Mouse (Mus musculus): ENCODE measurements at regions not wholly inside any gene's neighbourhood (a gene's known extent, or its start where the extent isn't known, plus 50 kb on each side); places are given as distances from the start of the nearest gene placed in this dataset.

- TF ChIP-seq ZNF384 (IDR thresholded peaks at IDR 0.05; ENCODE audit: low read depth, low read length): no peak
- no peak for TF ChIP-seq ZC3H11A (IDR thresholded peaks at IDR 0.05; ENCODE audit: borderline replicate concordance, low read depth, low read length)
- TF ChIP-seq CHD2 (IDR thresholded peaks at IDR 0.05; ENCODE audit: low read depth, low read length): no peak
- TF ChIP-seq HCFC1 (IDR thresholded peaks at IDR 0.05; ENCODE audit: borderline replicate concordance, insufficient read depth, low read length): no peak
- TF ChIP-seq MAFK (IDR thresholded peaks at IDR 0.05; ENCODE audit: insufficient read depth, low read depth, low read length): no peak
Observed at GRCm38 (mm10) chr10:98572782-98573536, 341.2 kb upstream of the Atp2b1 start.
